Mouse (Mus musculus) stomach, postnatal 0 days (tissue): ENCODE data around the gene Itprip.
A peak's percentile ranks its signal among the peaks of the same experiment; 100 is the strongest.

Source experiments
- CTCF ChIP-seq: IDR thresholded peaks from 2 replicates; pipeline ENCODE4 v1.5.1; 2016; ENCODE audit warnings: antibody characterized with exemption, low read depth, mild to moderate bottlenecking, moderate library complexity
- EP300 ChIP-seq: optimal IDR thresholded peaks from 2 replicates; pipeline ENCODE3; 2016; ENCODE audit warnings: antibody characterized with exemption

DNA sequence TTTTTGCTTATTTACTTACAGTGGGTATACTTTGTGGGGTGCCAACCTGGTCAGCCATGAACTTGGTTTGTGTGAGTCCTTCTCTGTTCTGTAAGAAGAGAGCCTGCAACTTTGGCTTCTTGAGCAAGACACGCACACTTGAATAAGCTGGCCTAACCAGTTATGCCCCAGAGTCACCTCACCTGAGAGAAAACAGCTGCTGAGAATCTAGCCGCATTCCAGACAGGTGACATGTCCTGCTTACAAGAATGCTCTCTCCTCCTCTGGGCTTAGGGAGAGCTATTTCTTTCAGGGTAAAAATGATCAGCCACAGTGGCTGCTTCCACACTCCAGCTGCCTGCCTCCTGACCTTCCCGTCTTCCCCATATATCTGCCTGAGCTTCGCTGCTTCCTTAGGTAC, 9.9 kb upstream of the Itprip start:
- TF ChIP-seq CTCF, result no peak
- TF ChIP-seq EP300, result peak; percentile 37
